Mouse (Mus musculus) frontal cortex, postnatal 25 days (tissue): ENCODE measurements around the gene Ppp3ca.
"Not testable (repeated sequence)": the region's sequence is repeated elsewhere in the genome, so short reads cannot be mapped to it uniquely, and the experiment has no call there.

Experiments used
- DNase-seq, 2 experiments: peaks; one replicate each; pipeline ENCODE4 v3.0.0; 2022; ENCODE audit warnings: low spot score in 2 of 2

Ppp3ca gene

DNA sequence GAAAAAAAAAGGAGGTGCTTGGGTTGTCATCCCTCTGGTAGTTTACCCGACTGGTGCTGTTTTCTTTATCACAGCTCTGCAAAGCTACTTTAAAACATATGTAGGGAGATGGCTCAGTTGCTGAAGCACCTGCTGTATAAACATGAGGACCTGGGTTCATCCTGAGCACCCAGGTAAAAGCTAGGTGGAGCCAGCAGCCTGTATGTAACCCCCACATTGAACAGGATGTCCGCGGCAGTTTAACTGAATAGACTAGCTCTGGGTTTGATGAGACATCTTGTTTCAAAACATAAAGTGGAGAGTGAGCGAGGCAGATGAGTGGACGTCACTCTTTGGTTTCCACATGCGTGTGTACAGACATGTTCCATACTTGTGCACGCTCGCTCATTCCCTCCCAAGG is 16.5 kb downstream of the Ppp3ca start:
- DNase-seq: no peak

DNA sequence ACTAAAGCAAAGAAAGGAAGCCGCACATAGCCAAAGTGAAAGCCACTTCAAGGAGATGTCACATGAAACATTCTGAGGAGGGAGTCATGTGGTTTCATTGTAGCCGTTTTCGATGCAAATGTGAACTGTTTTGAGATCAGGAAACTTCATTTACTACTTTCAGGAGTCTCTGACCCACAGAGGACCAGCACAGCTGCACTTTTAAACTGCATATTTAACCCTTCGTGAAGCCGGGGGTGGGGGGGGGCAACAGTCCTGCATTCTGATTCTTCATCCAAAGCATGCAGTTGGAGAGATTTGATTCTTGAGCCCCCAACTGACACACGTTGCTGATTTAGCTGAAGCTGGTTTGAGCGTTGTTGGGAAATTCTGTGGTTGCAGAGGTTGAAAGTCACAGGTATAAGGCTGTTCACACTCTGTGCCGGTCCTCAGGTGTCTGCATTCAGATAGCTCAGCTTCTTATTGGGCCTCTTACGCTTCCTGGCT is 18.2 kb downstream of the Ppp3ca start:
- DNase-seq: no peak

DNA sequence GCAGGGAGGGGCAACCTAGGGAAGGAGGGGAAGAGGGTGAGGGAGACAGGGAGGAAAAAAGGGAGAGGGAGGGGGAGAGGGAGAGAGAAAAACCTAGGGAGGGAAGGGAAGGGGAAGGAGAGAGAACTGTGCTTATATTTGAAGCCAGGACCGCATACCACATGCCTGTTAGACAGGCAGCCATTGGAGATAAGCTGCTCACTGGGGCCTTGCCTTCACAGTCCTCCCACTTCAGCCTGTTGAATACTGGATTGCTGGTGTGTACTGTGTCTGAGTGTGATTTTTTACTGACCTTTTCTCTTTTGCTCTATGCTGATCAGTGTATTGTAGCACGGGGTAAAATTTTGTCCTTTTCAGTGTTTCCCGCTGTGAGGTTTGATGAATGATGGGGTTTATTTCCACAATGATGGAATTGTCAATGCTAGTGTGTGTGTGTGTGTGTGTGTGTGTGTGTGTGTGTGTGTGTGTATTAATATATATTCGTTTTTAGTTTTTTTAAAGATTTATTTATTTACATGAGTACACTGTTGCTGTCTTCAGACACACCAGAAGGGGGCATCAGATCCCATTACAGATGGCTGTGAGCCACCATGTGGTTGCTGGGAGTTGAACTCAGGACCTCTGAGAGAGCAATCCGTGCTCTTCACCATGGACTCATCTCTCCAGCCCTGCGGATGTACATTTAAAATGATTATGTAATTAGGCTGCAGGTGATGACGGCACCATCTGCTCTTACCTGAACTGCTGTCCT is 20.0 kb downstream of the Ppp3ca start:
- no peak for DNase-seq

DNA sequence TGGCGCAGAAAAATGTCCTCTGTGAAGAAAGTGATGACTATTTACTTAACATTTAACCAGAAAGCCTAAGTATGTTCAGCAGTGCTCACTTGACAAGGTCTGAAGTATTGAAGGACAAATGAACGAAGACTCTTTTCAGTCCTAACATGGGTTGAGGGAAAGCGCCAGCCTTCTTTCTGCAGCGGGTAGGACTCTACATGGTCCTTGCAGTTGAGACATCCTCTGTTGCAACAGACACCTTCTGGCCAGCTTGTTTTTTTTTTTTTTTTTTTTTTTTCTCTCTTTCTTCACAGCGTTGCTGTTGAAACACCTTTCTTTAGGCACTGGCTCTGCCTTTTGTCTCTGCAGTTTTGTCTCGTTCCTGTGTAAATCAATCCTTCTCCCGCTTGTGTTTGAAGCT is 22.1 kb downstream of the Ppp3ca start:
- DNase-seq: no peak

DNA sequence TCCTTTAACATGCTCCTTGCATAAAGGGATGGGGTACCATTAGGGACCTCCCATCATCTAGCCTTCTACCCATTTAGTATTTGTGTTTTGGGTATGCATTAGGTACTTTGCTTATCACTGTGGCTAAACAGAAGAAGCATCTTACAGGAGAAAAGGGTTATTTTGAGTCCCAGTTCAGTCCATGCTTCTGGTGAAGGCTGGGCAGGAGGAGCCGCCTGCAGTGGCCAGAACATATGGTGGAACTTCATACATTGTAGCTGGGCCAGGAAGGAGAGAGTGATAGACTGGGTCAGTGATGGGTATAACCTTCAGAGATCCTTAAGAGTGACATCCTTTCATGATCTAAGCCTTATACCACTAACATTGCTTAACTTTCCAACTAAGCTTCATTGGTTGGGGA is 23.6 kb downstream of the Ppp3ca start:
- DNase-seq: no peak

DNA sequence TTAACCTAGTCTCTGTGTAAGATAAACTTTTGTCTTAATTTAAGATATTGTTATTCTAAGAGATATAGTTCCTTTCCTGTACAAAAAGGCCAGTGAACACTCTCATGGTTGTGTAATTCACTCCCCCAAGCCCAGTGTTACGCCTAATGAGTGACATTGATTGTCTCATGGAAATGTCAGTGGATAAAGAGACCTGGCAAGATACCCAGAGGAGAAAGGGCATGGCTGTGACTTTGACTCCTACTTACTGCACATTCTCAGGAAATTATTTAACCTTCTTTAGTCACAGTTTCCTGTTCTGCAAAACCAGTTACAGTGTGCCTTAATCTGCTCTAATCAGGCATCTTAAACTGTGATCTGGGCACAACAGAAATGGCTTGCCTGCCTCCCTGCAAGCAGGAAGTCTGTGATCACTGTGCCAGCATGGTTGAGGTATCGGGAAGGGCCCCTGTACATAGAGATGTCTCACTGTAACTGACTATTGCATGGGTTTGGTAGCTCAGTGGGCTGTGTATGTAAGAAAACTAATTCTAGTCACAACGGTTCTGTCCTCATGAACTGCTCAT is 27.8 kb downstream of the Ppp3ca start:
- DNase-seq: no peak

DNA sequence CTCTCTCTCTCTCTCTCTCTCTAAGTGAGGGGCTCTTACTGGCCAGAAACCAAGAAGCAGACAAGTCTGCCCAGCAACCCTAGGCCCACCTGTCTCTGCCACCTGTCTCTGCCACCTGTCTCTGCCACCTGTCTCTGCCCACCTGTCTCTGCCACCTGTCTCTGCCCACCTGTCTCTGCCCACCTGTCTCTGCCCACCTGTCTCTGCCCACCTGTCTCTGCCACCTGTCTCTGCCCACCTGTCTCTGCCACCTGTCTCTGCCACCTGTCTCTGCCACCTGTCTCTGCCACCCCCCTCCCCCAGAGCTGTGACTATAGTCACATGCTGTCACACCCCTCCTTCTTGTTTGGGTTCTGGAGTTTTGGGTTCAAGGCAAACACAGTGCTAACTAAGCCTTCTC is 29.8 kb downstream of the Ppp3ca start:
- not testable (repeated sequence) for DNase-seq

DNA sequence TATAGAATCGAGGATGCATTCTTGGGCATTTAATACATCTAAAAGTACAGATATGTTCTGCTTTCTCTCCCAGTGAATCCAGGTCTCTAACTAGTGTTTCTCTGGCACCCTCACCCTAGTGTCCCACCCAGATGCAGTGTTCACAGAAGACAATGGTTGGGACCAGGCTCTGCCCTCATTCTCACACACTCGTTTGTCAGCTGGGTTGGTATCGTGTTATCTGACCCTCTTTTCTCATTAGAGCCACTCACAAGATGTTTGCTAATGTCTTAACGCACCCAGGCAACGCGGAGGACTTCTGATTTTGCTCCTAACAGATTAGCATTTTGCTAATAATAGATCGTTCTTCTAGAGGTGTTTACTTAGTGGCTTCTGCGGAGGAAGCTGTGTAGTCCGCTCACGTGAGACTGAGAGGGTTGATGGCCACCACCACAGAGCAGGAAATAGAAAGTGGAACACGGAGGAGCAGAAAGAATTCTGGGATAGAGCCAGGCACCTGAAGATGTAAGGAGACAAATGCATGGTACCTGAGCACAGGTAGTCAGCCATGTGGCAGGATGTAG is 30.6 kb downstream of the Ppp3ca start:
- no peak for DNase-seq

DNA sequence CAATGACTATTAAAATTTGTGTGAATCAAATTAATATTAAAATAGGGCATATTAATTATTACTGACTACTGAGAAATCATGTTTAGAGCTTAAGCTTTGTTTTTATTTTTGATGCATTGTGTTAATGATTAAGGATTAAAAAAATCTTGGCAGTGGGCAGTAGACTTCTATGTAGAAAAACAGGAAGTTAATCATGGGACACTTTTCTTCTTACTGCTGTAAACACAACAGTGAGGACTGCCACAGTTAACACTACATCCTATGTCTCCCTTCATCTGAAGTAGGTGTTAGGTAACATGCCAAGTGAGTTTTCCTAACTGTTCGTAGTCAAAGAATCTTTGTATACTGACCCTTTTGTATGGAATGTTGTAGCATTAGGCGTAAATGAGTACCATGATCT is 32.9 kb downstream of the Ppp3ca start:
- no peak for DNase-seq

DNA sequence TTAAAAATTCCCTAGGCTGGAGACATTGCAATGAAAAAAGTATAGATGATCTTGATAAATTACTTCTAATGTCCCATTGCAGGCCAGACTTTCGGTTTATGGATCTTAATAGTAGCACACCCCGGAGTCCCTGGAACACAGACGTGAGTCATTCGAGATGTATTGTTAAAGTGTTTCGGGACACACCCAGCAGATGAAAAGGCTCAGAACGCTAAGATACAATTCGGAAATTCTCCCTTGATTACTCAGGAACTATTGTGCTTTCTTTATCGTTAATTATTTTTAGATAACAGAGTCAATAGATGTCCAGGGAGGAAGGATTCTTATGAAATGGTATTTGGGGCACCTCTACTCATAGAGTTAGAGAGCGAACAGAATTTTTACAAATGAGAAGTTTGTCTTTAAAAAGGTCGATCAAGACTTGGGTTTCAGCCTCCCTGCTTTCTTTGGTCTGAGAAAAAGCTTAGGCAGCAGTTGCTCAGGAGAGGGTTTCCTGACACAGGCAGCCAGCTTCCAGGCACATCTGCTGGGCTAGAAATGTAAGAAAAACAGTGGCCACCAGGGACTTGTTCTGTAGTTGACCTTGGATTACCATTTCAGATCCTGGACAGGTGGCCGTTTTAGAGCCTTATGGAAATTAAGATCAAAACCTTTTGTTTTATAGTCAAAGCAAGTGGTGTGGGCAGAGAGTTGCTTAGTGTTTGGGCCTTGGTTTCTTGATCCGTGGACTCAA is 34.8 kb downstream of the Ppp3ca start:
- DNase-seq: no peak

DNA sequence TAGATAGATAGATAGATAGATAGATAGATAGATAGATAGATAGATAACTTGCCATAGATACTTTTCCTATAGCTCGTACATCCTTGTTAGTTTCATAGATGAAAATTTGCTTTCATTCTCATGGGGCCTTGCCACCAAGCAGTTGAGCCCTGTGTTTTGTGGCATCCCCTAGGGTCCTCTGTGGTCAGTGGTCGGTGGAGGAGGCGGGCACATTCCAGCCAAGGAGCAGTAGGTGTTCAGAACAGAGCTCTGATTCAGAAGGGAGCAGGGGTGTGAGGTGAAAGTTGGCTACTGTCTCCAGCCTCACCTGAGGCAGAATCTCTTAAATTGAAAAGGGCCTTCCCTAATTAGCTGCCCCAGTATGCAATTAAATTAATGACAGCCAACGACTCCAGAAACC is 36.1 kb downstream of the Ppp3ca start:
- no peak for DNase-seq

DNA sequence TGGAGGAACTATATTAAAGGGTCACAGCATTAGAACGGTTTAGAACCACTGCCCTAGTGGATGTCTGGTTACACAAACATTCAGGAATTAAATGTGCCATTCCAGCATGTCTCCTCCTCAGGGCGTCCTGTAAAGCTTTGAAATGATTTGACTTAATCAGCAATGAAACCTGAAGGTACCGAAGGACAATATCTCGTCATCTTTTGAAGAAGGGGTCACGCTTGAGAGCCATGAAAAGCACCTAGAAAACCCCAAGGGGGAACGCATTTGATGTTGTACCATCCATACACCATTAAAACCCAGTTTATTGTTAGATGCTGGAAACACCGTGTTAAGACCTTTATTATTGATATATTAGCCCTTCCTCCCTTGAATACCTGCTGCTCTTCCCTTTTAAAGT is 36.8 kb downstream of the Ppp3ca start:
- DNase-seq: no peak

DNA sequence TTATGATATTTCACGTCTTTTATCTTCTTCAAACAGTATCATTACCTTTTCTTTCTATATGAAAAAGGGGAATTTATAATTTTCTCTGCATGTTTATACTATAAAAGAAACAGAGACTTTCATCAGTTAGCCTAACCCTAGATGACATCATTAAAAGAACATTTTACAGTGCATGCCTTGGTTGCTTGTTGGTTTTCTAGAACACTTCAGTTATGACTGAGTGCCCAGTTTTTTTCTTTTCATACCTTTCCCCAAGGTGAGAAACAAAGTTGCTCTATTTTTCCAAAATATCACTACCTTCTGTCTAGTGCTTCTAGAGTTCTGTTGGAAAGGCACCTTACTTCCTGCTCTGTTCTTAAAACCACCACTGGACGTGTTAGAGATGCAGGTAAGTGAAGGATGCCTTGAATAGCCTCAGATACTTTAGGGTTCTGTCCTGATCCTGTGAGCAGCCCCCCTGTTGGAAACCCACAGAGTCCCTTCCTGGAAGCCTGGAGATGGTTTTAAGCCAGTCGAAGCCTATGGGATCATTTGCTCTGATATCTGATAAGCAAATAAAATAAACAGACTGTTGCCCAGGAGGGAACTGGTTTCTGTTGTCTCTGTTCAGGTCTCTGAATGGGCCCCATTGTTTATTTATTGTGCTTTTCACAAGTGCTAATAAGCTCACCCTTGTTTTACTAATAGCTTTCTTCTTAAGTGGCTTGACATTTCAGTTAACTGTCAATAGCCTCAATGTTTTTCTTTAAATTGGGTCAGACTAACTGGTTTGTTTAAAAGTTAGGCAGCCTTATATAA is 37.5 kb downstream of the Ppp3ca start:
- DNase-seq: no peak

DNA sequence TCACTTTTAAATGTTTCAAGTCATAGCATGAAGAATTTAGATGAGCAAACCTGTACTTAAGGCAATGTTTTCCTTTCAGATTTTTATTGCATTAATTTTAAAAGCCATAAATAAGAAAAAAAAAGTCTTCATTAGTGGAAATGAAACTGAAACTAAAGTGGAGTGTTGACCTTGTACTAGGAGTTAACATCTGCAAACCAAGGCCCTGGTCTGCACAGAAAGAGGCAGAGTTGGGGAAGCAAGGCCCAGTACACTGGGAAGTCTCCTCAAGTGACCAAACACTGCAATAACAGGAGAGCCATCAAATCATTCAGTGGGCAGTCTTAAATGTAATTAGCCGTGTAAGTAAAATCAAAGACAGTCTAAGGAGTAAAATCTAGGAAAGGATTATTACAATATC is 38.3 kb downstream of the Ppp3ca start:
- DNase-seq: no peak

DNA sequence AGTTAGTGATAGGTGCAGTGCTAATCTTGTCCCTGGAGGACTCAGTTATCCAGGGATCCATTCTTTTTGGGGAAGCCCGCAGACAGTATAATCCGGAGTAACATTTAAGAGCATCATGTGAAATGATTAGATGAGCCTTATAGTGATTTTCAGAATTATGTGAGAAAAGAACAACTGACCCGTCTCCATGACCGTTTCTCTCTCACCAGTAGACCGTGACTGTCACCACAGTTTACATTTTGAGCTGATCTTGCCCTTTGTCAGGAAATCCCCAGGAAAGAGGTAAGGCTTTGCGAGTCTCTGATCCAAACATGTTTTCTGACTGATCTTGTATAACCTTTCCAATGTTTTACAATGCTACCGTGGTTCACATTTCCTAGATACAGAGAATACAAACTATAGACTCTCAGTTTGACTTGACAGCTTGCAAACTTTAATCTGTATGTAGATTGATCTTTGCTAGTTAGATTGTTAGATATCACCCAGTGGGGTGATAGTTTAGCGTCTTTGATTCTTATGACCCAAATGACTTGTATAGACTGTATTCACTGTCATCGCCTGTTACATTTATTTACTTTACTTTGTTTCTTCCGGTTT is 40.5 kb downstream of the Ppp3ca start:
- DNase-seq: no peak

DNA sequence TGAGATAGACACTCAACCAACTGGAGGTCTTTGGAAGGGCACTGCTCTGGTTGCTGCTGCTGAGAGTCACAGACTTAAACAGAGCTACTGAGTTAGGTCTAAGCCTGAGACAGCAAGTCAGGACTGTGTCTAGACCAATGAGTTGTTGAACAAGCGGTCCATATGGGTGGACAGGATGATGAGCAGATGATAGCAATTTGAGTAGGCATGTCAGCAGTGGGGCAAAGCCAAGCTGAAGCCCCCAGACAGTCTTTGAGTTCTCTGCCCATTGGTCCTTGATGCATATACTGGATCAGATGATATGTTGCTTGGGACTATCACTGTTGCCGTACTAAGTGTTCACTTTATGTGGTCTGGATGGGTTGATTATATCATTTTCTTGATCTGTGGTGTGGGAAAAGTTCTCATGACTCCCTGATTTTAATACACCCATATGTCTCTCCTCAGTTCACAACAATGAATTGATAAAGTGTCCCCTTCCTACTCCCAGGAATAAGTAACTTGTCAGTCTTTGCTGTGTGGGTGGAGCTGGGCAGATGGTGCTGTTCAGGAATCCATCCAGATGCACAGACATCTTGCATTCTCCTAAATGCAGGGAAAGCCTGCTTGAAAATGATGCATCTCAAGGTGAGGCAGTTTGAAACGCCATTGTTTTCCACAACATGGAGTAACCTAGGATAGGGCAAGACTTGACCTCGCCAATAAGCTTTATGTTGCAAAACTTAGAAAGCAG is 44.5 kb downstream of the Ppp3ca start:
- DNase-seq: no peak

DNA sequence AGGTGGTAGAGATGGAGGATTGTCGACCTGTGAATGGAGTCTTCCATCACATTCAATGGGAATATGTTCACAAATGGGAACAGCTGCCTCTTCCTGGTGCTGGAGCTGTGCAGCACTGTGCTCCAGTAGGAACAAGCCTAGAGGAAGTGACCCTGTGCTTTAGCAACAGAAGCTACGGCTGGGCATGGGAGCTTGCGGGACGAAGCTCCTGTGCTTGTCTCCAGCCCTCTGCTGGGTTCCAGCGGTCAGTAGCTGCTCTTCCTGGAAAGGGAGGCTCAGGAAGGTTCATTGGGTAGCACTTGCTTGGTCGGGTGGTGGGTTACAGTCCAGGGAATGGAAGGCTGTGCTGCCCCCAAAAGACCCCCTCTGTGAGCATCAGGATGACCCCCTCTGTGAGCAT is 46.3 kb downstream of the Ppp3ca start:
- DNase-seq: no peak

DNA sequence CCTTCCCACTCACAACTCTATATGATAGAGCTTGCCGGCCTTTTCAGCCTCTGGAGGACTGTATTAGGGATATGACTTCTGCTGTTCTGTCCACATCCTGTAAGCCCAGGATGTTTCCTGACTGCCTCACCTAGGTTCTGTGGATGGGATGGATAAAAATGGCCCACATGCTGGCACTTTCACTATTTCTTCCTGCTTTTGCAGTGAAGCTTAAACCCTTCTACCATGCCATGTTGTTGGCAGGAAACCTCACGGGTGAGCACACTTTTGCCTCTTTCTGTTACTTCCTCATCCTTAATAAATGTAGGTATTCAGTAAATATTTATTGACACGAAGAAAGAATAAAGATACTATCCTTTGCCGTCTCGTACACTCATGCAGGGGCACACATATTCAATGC is 48.5 kb downstream of the Ppp3ca start:
- DNase-seq: no peak

DNA sequence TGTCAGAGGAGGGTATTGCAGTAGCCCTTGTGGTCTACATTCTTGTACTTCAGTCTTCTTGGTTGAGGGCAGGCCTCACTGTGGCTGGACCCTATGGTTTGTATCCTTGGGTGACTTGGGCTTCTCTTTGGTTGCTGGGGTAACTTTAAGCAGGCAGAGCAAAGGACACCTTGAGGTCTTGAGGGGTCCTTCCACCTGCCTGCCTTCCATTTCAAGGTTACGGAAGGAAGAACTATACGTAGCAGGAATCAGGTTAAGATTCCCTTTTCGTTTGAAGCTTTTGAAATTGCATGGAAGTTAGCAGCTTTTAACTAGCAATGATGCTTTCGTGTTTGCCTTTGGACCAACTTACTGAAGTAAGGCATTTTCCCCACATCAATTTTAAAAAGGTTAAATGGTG is 51.3 kb downstream of the Ppp3ca start:
- DNase-seq: no peak

DNA sequence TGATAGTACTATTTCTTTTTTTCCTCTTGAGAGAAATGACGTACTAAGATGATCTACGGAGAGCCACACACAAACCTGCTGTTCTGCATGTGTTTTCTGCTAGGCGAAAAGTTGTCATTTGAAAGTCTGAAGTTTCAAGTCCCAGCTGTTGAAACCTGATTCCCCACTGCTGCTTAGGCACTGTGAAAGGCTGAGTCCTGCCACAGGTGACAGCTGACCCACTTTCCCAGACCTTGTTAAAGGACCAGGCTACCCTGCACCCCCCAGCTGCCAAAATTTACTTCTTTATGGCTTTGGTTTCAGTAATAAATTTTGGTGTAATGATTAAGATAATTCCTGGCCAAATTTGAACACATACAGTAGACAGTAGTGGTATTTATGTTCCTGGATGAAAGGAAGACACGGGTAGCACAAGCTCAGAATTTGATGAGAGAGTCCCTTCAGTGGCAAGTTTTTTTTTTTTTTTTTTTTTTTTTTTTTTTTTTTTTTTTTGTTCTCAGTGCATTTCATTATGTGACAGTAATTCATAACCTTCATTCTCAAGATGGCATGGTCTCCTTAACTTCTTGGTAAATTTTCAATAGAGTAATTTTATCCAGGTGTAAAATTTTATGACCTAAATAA is 52.0 kb downstream of the Ppp3ca start:
- no peak for DNase-seq
